In the genomic region with DNA sequence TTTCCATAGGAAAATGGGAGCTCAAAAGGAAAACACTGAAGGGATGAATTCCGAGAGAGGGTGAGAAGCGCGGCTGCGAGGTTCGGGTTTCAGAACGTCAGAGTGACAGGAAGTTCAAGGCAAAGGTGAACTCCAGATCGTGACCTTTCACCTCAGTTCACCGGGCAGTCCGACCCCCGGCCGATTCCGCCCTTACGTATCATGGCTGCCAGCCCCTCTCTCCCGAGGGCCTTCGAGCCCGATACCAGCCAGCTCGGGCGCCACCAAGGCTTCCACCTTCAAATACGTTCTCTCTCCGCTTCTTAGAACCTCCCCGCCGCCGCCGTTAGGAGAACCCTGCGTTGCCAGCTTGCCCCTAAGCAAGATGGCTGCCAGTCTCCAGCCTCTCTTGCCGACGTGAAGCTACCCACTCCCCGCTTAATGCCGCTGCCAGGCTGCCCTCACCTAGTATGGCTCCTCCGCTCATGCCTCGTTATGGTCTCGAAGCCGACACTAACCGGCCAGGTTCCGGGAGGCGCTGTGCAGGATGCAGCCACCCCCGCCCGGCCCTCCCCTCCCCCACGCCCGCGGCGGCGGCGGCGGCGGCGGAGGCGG, we compare ENCODE assay signal across 8 mouse cellular contexts. TPM values are rescaled to one million over a fixed set of nuclear protein-coding genes. Genes with fewer than 3 reads are reported as not detected.
DNase-seq lines count a peak whose midpoint lies in the region; ATAC-seq lines count a peak whose summit lies in the region.

Gene Dedd (plus strand): TSS at position 307 of the 594 bp plus-strand sequence.

- DNase-seq in ES-CJ7 (ENCODE audit: low read depth, low spot score) = peak; percentile 96
- DNase-seq in cerebellum, adult 11 months = peak; percentile 90
- DNase-seq in forebrain, embryonic 14.5 days (ENCODE audit: low spot score) = peak; percentile 98
- peak; percentile 88 to 89 for DNase-seq in heart, postnatal 14 days
- DNase-seq in layer of hippocampus, adult 11-12 months (ENCODE audit: low spot score) = peak; percentile 95
- DNase-seq in lung, adult 18-20 months = peak; percentile 94
- peak; percentile 94 for DNase-seq in testis, postnatal 14 days (ENCODE audit: low spot score)

- peaks cover 6% of the 10 kb centered on the region; the same call in 1 of the 2 replicates for H3K36me3 ChIP-seq in forebrain, embryonic 14.5 days (ENCODE audit: control insufficient read depth, insufficient read depth, low read length)
- H3K36me3 ChIP-seq in neural tube, embryonic 15.5 days = peaks cover 11% of the 10 kb centered on the region

- no peaks in the 10 kb centered on the region for H3K27me3 ChIP-seq in forebrain, embryonic 14.5 days (replicated peaks; ENCODE audit: control insufficient read depth, insufficient read depth, low read length)
- H3K27me3 ChIP-seq in neural tube, embryonic 15.5 days (replicated peaks) = no peaks in the 10 kb centered on the region

- peak within 1 kb of the TSS; percentile 84 for H3K4me3 ChIP-seq in forebrain, embryonic 14.5 days (ENCODE audit: low read depth, low read length)
- H3K4me3 ChIP-seq in neural tube, embryonic 15.5 days (replicated peaks) = peak within 1 kb of the TSS; percentile 84

- peak; percentile 96 for ATAC-seq in forebrain, embryonic 14.5 days
- peak; percentile 95 for ATAC-seq in neural tube, embryonic 15.5 days (ENCODE audit: low FRiP score)

- H3K9ac ChIP-seq in forebrain, embryonic 14.5 days (ENCODE audit: low read length) = peak within 1 kb of the TSS; percentile 79
- H3K9ac ChIP-seq in neural tube, embryonic 15.5 days (replicated peaks) = peak within 1 kb of the TSS; percentile 83

- peak within 1 kb of the TSS; percentile 97 for H3K27ac ChIP-seq in forebrain, embryonic 14.5 days (ENCODE audit: low read depth, low read length)
- H3K27ac ChIP-seq in neural tube, embryonic 15.5 days (replicated peaks) = peak within 1 kb of the TSS; percentile 99

- peak within 1 kb of the TSS; percentile 52 for H3K4me2 ChIP-seq in forebrain, embryonic 14.5 days (ENCODE audit: low read length)
- peak within 1 kb of the TSS; percentile 84 for H3K4me2 ChIP-seq in neural tube, embryonic 15.5 days

- H3K9me3 ChIP-seq in forebrain, embryonic 14.5 days (replicated peaks; ENCODE audit: control insufficient read depth, low read length) = no peaks in the 10 kb centered on the region
- no peaks in the 10 kb centered on the region for H3K9me3 ChIP-seq in neural tube, embryonic 15.5 days (replicated peaks)

- 0% methylated on average over 43 of the region's 48 CpGs for WGBS in forebrain, embryonic 14.5 days
- WGBS in neural tube, embryonic 15.5 days = 1% methylated on average over 42 of the region's 48 CpGs

- intact Hi-C loops in heart, postnatal 14 days (cut with DNase I) = loop anchor here (2.0 kb wide), 1 partner anchor 18 kb away; no protein-coding TSS in a partner anchor

- peaks cover 19% of the 10 kb centered on the region for H3K4me1 ChIP-seq in forebrain, embryonic 14.5 days (ENCODE audit: control insufficient read depth, insufficient read depth, low read length)
- H3K4me1 ChIP-seq in neural tube, embryonic 15.5 days = peaks cover 65% of the 10 kb centered on the region

RNA-seq across cellular contexts. Expression of gene Dedd, which starts in this region (rescaled TPM):
- 53.9 and 60.5 TPM in 2 replicates for polyA plus RNA-seq in forebrain, embryonic 14.5 days (2014; fragmentation: Nextera tagmentation; extraction: Ambion mirVana)
- total RNA-seq in heart, postnatal 14 days (2021) = 10 to 100 TPM; 24.4 to 25.9 TPM
- 44.1 and 49.9 TPM in 2 replicates for polyA plus RNA-seq in neural tube, embryonic 15.5 days (2015; fragmentation: Nextera tagmentation; extraction: Ambion mirVana)

Comparison
In these comparisons a context has a peak if more than half of its experiments do, and no peak if none do; other contexts are left out.
1. Peak in every context shown above with its lines: DNase-seq, ATAC-seq, H3K4me3 ChIP-seq and H3K27ac ChIP-seq.